Mouse (Mus musculus): ENCODE measurements around the gene A4galt.
A peak's percentile ranks its signal among the peaks of the same experiment; 100 is the strongest.
"Not testable (repeated sequence)": the region's sequence is repeated elsewhere in the genome, so short reads cannot be mapped to it uniquely, and the experiment has no call there.

Gene A4galt

DNA sequence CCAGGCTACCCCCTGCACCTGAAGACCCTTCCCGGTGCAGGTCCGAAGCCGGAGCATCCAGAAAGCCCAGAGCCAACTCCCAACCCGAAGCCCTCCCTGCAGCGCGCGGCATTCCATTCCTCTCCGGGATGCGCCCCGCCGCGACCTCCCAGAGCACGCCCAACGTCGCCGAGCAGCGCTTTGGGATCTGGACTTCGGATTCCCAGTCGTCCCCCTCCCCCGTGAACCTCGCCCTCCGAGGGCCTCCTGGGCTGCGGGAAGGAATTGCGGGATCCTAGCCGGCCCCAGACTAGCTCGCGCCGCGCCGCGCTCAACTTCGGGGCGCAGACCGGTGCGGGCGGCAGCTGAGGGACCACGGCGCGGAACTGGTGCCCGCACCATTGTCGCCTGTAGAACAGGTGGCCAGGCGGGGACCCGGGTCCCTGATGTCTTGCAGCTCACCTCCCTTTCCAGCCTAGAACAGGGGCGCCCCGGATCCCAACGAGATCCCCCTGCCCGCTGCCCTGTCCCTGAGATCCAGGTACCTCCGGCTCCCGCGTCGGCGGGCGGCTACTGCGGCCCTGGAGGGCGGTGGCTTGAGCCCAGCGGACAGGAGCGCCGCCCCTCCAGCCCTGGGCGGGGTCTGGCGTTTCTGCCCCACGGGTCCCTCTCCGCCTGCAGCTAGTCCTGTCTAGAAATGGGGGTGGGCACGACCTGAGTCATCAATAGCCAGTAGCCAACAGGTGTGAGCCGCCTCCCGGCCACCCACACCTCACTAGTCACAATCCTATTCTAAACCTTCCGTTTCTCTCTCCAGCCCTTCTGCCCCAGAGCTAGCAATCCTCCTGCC is at the start of gene A4galt:
Gene A4galt (minus strand): TSS at position 599 of the 829 bp plus-strand sequence.
- peak; percentile 67 to 70 for DNase-seq (ENCODE audit: low spot score in 2 of 2)

DNA sequence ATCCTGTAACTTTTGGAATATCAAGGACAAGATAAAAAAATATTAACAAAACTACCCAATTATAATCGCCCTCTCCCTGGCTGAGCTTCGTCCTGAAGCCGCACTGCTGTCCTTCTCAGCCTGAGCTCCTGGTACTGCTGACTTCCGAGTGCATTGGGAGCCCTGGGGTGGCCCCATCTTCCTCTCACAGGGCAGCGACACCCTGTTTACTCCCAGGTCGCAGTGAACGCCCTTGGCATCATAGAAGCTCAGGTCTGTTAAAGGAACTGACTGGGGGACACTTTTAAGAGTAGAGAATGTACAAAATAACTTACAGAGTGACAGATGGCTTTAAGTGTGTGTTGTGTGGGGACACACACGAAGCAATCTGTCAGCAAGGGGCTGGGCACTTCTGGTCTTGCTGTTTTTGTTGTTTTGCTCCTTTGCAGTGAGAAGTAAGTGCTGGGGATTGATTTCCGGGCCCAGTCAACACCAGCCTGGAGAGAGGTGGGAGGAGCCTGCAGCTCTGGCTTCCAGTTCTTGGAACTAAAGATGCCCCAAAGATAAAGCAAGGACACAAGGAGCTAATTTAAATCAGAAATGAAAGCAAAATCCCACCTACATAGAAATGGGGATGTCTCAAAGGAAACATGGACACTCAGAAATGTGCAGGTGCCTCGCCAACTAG is 48.5 kb upstream of the A4galt start:
- DNase-seq (ENCODE audit: low spot score in 2 of 2), result no peak

DNA sequence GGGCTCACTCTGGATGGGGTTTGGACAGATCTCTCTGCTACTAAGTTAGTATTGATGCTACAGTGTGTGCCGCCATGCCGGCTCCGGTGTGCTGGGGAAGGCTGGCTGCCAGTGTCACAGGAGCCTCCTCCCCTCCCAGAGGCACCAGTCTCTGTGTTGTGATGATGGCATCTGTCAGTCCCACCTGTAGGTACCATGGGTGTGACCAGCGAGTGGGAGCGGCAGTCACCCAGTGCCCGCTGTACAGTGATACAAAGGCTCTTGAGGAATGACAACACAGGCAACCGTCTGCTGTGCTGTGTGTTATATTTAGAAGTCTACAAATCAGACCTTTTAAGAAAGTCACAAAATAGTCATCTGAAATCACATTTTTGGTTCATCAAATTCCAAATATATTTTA is 47.9 kb upstream of the A4galt start:
- no peak for DNase-seq (ENCODE audit: low spot score in 2 of 2)

DNA sequence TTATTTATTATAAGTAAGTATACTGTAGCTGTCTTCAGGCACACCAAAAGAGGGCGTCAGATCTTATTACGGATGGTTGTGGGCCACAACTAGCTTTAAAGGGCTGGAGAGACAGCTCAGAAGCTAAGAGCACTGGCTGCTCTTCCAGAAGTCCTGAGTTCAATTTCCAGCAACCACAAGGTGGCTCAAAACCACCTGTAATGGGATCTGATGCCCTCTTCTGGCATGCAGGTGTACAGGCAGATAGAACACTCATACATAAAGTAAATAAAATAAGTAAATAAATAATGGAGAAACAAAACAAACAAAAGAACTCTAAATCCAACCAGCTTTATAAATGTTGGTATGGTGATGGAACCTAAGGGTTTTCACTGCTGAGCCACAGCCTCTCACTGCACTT is 47.2 kb upstream of the A4galt start:
- DNase-seq (ENCODE audit: low spot score in 2 of 2), result no peak

DNA sequence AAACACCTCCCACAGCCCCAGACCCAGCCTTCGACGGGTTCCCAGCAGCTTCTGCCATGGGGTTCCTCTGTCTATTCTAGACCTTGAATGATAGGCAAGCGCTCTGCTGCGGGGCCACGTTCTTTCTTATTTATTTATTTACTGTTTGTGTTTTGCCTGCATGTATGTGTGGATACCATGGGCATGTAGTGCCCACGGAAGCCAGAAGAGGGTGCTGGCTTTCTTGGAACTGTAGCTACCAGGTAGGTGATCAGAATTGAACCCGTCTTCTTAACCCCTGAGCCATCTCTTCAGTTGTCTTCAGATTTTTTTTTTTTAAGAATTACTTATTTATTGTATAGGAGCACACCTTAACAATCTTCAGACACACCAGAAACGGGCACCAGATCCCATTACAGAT is 46.7 kb upstream of the A4galt start:
- no peak for DNase-seq (ENCODE audit: low spot score in 2 of 2)

DNA sequence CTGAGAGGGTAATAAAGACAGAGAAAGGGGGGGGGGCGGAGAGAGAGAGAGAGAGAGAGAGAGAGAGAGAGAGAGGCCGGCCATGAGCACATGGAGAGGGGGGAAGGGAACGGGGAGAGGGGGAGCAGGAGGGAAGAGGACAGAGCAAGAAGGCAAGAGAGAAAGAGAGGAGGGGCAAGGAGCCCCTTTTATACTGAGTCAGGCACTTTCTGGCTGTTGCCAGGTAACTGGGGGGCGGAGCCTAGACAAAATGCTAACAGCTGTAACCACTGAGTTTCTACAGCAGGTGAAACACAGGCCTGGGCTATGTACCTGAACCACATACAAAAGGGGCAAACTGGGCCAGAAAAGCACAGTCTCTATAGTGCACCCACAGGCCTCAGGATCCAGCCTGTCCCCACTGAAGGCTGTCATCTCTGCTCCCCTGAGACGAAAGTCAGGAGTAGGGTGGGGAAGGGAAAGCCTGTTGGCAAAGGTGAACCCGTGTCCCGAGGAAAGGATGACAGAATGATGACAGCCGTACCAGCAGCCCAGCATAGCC is 45.3 kb upstream of the A4galt start:
- no peak for DNase-seq (ENCODE audit: low spot score in 2 of 2)

DNA sequence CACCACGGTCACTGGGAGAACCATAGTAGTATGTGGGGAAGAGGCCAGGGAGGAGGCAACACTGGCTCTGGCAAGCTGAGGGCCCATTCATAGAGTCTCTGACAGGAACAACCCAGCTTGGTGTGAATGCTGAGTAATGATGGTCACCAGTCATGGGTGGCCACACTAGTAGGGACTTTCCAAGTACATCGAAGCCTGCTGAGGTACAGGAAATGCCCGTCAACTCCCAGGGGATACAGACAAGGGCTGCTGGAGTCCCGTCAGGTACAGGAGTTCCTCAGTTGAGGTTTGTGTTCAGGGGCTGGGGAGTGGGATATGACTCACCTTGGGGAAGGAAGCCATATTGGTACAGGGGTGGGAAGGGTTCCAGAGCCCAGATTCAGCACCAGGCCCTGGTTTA is 44.5 kb upstream of the A4galt start:
- DNase-seq (ENCODE audit: low spot score in 2 of 2), result no peak

DNA sequence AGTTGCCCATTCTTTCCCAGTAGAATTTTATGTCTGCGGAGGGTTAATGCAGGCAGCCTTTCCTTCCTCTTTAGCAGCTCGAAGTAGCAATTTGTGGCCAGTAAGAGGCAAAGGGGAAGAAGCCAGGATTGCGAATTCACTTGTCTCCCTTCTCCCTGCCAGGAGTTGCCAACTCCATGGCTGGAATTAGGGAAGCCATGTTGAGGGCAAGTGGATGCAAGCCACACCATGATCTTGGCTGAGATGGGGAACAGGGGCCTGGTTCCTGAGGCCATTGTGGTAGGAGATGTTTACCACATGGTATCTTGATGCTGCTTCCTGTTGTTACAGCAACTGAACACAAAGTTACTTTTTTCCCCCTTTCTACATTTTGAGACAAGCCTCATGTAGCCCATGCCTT is 43.4 kb upstream of the A4galt start:
- DNase-seq (ENCODE audit: low spot score in 2 of 2), result no peak

DNA sequence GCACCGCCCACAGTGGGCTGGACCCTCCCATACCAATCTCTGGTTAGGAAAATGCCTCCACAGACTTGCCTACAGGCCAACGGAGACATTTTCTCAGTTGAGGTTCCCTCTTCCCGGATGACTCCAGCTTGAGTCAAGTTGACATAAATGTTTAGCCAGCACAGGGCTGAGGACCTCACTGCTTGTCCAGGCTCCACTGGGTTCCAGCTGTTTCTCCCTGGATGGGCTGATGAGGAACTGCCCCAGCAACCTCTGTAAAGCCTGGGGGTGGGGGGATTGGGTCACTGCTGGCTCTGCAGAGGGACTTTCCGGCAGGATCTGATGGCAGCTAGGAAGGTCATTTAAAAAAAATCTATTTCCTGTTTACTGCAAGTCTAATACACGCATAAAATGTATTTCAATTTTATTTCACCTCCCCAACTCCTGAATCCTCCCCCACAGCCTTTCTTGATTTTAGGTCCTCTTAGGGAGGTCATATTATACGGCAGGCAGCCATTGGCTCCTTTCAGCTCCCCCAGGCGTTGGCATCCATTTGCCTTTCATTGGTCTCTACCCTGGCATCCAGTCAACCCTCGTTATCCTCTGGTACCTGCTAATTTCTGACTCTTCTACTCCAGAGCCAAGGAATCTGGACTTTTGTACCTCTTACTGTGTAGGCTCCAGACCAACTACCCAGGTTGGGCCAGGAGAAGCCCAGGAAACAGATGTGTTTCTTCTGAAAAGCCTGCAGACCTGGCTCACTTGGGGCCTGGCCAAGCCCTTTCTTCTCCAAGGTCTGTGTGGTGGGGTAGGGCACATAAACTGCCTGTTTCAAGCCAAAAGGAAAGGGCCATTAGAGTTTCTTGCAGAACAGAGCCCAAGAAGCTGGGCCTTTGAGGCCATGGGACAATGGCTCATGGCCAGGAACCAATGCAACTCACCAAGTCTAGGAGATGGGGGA is 42.4 kb upstream of the A4galt start:
- DNase-seq (ENCODE audit: low spot score in 2 of 2), result no peak

DNA sequence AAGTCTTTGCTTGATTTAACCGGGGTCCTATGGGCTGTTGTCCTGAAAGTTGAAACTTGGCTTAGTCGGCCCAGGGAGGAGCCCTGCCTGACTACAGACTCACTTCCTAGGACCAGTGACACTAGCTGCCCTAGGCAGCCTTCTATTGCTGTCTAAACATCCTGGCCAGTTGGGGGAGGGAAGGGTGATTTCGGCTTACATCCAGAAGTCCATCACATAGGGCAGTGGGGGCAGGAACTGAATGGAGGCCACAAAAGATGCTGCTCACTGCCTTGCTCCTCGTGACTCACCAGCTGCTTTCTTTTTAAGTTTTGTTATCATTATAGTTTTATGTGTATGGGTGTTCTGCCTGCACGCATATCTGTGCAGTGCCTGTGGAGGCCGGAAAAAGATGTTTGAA is 41.6 kb upstream of the A4galt start:
- DNase-seq (ENCODE audit: low spot score in 2 of 2), result peak in 1 of 2 experiments; percentile 36

DNA sequence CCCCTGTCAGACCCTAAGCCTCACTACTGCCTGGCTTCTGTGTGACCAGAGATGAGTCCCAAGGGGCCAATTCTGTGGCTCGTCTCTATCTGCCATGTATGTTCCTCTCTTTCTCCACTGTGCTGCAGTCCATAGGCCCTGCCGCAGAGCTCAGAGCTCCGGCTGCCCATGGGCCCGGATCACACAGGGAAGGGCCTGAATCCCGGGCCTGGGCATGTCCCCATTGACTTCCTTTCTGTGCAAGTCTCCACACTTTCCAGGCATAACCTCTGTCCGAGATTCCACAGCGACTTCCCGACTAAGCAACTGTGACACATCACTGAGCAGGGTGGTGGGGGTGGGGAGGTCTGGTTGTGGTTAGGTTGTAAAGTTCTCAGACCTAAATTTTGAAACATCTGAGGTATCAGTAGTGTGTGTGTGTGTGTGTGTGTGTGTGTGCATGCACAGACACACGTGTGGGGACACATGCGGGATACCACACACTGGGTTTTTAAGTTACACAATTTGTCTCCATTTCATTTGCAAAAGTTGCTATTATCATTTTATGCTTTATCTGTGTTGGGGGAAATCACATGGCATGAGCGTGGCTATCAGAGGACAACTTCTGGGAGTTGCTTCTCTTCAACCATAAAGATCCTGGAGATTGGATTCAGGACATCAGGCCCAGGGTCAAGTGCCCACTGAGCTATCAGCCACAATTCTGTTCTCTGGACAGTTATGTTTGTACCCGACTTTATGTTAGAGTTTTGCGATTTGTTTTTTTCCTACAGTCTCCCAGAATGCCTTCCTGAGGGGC is 40.9 kb upstream of the A4galt start:
- peak in 1 of 2 experiments; percentile 69 for DNase-seq (ENCODE audit: low spot score in 2 of 2)

DNA sequence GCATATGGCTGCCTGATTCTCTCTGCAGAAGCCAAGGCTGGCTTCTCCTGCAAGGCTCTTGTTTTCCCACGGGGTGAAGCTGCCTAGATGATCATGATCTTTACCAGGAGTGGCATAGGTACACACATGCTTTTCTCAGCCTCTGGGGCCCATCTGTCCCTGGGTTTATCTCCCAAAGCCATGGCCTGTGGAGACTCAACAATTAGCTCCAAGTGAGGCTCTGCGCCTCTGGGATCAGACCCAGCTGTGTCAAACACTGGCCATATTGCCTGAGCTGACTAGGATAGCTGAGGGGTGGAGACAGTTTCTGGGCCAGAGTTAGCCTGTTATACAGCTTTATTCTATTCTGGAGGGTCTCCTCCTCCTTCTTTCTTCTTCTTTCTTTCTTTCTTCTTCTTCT is 39.3 kb upstream of the A4galt start:
- no peak for DNase-seq (ENCODE audit: low spot score in 2 of 2)

DNA sequence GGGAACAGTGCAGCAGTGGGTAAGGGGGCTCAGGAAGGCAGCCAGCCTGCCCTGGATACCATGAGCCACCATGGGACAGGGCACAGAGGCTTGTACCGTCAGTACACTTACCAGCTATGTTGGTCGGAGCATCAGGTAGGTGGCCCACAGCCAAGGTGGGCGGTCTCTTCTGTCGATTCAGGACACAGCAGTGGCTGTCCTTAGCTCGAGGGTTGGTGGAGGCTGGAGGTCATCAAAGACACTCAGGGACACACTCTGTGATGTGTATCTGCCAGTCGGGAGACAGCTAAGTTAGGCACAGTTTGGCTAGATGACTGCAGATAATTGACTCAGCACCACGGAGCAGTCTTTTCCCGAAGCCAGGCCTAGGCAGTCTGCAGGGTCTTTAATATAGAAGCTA is 33.3 kb upstream of the A4galt start:
- no peak for DNase-seq (ENCODE audit: low spot score in 2 of 2)

DNA sequence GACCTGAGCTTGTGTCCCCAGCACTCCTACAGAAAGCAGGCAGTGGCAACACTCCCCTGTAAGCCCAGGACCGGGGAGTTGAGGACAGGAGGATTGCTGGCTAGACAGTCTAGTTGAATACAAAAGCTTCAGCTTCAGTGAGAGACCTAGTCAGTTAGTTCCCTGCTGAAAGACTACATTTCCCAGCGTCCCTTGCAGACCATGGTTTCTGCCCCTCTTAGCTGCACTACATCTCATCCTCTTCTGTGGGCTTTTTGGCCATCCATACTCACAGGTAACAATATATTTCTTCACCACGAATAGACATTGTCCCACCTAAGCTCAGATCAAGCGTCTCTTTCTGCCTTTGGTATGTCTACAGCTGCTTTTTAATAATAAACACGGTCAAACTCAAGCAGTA is 30.8 kb upstream of the A4galt start:
- DNase-seq (ENCODE audit: low spot score in 2 of 2), result no peak

DNA sequence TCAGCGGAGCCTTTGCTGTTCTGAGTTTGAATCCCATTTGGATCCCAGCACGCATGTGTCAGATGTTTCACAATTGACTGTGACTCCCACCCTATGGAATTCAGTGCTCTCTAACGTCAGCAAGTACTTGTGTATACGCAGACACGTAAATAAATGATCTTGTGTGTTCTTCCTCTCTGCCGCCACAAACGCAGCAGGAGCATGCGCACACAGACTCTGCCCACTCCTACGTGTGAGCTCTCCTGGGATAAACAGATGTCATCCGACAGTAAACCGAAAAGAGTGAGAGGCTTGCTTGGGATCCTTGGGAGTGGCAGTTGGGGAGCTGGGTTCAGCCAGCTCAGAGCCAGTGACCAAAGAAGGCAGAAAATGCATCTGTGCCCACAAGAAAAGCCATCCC is 29.7 kb upstream of the A4galt start:
- no peak for DNase-seq (ENCODE audit: low spot score in 2 of 2)

DNA sequence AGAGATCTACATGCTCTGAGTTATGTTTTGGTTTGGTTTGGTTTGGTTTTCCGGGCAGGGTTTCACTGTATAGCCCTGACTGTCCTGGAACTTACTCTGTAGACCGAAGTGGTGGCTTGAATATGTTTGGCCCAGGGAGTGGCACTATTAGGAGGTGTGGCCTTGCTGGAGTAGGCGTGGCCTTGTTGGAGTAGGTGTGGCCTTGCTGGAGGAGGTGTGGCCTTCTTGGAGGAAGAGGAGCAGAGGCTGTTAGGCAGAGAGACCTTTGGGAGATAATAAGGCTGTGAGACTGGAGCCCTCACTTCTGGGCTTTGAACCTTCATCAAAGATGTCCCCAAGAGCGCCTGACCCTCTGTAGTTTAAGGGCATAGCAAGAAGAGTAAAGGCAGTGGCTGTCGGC is 27.0 kb upstream of the A4galt start:
- DNase-seq (ENCODE audit: low spot score in 2 of 2), result no peak

DNA sequence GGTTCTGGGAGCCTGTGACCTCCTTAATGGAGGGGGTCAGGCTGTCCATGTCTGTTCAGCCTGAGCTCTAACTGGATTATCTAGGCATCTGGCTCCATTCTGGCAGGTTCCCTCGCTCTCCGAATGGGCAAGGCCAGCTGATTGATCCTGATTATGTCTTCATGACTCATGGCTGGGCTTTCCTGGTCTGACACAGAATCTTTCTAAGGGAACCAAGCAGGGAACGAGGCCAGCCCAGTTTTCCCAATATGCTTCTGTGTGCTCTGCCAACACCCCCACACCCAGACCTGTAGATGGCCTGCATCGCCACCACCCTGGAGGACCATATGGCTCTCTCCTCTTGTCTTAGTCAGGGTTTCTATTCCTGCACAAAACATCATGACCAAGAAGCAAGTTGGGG is 25.9 kb upstream of the A4galt start:
- no peak for DNase-seq (ENCODE audit: low spot score in 2 of 2)

DNA sequence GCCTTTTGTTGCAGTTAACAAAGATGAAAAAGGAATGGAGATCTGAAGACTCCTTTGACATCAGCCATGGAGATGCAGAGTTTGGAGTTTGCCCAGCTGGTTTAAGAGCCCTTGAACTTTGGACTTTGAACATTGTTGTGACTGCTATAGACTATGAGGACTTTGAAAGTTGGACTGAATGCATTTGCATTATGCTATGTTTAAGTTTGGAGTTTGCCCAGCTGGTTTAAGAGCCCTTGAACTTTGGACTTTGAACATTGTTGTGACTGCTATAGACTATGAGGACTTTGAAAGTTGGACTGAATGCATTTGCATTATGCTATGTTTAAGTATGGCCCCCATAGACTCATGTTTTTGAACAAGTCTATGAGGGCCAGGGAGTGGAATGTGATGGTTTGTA is 22.7 kb upstream of the A4galt start:
- not testable (repeated sequence) for DNase-seq (ENCODE audit: low spot score in 2 of 2)

DNA sequence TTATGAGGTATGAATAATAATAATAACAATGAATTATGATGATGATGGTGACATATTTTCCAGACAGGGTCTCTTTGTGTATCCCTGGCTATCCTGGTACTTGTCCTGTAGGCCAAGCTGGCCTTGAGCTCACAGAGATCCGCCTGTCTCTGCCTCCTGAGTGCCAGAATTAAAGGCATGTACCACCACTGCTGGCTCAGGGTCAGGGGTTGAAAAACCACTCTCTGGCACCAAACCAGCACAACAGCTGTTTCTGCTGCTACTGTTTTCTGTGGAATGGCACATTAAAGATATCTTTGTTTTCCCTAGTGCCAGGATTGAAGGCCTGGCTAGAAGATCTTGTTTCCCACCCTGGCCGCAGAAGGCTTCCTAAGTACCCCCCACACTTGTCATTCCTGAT is 21.4 kb upstream of the A4galt start:
- no peak for DNase-seq (ENCODE audit: low spot score in 2 of 2)

DNA sequence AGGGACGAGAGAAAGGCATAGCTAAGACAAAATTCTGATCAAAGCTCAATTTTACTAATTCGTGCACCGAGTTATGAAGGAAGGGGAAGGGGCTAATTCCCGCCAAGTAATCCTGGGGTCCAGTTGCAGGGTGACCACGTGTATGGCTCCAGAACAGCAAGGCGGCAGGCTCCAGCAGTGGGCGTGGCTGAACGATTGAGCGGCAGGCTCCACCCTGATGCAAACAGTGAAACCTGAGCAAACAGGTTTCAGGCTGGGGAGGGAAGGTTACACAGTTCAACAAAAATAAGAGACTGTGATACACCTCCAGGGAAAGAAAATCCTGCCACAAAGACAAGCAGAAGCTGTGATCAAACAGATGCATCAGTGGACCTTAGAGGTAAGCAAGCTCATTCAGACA is 19.6 kb upstream of the A4galt start:
- DNase-seq (ENCODE audit: low spot score in 2 of 2), result not testable (repeated sequence)

DNA sequence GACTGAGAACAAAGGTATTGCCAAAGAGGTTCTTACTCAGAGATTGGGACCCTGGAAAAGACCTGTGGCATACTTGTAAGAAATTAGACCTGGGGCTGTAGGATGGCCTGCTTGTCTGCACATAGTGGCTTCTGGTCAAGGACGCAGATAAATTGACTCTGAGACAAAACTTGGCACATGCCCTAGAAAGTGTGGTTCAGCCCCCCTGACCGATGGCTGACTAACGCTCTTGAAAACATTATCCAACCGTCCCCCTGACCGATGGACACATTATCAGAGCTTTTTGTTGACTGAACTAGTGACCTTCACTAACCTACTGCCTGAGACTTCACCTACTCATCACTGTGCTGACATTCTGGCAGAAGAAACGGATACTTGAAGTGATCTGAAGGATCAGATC is 18.4 kb upstream of the A4galt start:
- DNase-seq (ENCODE audit: low spot score in 2 of 2), result not testable (repeated sequence)

All from urinary bladder, postnatal 36 days (tissue).